Mouse (Mus musculus) testis, adult 2 months (tissue): ENCODE results near the gene Mark1. TPM values are rescaled to one million over a fixed set of nuclear protein-coding genes. Genes with fewer than 3 reads are reported as not detected.

Source experiments
- H3K27ac ChIP-seq: fragments of 200-500 bp; 2 replicates; pipeline ENCODE4 v1.5.1; 2012; ENCODE audit warnings: low read depth, low read length; ENCODE audit not compliant: control insufficient read depth, insufficient read depth
- H3K27me3 ChIP-seq: fragments of 200-500 bp; 2 replicates; pipeline ENCODE4 v1.6.1; 2012; ENCODE audit warnings: mild to moderate bottlenecking, low read length, moderate library complexity; ENCODE audit not compliant: control insufficient read depth, insufficient read depth
- H3K36me3 ChIP-seq: fragments of 200-500 bp; 2 replicates; pipeline ENCODE4 v1.6.1; 2012; ENCODE audit warnings: mild to moderate bottlenecking, low read length; ENCODE audit not compliant: control insufficient read depth, insufficient read depth
- H3K4me1 ChIP-seq: fragments of 200-500 bp; 2 replicates; pipeline ENCODE4 v1.6.1; 2012; ENCODE audit warnings: low read length; ENCODE audit not compliant: control insufficient read depth, insufficient read depth
- H3K4me3 ChIP-seq: fragments of 200-500 bp; 2 replicates; pipeline ENCODE4 v1.5.1; 2012; ENCODE audit warnings: low read depth, mild to moderate bottlenecking, low read length, moderate library complexity, mixed read lengths; ENCODE audit not compliant: control insufficient read depth
- CTCF ChIP-seq: fragments of 200-500 bp; IDR thresholded peaks from 2 replicates; pipeline ENCODE4 v1.5.1; 2012; ENCODE audit warnings: low read depth, mild to moderate bottlenecking, inconsistent platforms, low read length, moderate library complexity; ENCODE audit not compliant: control insufficient read depth, insufficient read depth, insufficient replicate concordance
- POLR2A ChIP-seq: fragments of 200-500 bp; IDR thresholded peaks from 2 replicates; pipeline ENCODE4 v1.6.1; 2012; ENCODE audit warnings: low read depth, mild to moderate bottlenecking, inconsistent platforms, low read length, moderate library complexity; ENCODE audit not compliant: control insufficient read depth
- polyA plus RNA-seq: library from polyadenylated mRNA; depleted of rRNA; stranded (reverse); fragments of >200 nt; gene quantifications from 2 replicates; pipeline ENCODE4 v1.2.3, GENCODE M21; 2012

The Mark1 gene
- polyA plus RNA-seq, 1 experiment = 1.5 TPM

DNA sequence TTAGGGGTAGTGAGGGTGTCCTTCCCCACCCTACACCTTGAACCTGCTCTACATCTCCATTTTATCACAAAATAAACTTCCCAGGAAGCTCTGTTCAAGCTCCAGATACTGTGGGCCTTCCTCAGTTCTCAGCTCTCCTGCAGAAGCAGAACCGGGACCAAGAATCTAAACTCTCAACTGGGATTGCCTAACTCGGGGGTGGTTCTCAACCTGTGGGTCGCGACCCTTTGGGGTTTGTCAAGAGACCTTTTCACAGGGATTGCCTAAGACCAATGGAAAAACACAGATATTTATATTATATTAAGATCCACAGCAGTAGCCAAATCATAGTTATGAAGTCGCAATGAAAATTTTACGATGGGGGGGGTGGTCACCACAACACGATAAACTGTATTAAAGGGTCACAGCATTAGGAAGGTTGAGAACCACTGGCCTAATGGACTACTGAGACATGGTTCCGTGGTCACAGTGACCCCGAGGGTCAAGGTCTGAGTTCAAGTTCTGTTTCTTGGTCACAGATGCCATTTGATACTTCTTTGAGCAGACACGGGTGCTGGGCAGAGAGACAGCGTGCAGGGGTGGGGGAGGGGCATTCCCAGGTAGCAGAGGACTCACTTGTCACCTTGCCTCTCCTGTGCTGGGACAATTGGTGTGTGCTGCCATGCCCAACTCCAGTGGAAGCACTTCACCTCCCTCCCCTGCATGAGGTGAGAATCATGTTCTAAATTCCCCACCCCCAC lies 128.6 kb downstream of the Mark1 start:
- Histone ChIP-seq H3K4me3 (no peak overlapping the region), H3K27ac (no peak overlapping the region), H3K27me3 (no peaks in the 10 kb centered on the region), H3K36me3 (no peaks in the 10 kb centered on the region), H3K4me1 (peaks cover 17% of the 10 kb centered on the region)
- TF ChIP-seq CTCF (no peak), POLR2A (no peak)

DNA sequence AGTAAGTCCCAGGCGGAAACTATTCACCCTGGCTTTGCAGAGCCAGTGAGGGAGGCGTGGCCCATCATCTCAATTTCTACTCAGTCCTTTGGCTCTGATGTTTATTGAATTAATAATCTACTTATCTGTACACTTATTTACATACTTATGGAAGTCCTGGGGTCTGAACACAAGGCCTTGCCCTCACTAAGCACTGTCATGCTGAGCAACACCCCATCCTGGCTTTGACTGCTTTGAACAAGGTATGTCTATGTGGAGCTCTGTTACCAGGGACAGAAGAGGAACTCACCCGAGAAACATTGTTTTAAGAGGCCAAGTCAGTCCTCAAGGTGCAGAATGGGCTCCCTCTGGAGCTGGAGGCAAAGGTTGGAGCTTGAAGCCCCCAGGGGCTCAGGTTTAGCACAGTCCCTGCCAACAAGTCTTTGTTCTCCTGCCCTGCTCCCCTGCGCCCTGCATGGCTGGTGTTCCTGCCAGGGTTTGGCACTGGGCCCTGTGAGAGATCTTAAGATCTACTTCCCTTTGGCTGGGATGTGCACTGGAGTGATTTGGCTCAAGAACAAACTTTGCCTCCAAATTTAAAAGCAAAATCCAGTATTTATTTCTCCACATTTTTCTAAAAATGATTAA lies 129.3 kb downstream of the Mark1 start:
- Histone ChIP-seq H3K27ac (no peak overlapping the region), H3K4me1 (peaks cover 17% of the 10 kb centered on the region), H3K36me3 (no peaks in the 10 kb centered on the region), H3K27me3 (no peaks in the 10 kb centered on the region), H3K4me3 (no peak overlapping the region)
- TF ChIP-seq POLR2A (no peak), CTCF (no peak)

DNA sequence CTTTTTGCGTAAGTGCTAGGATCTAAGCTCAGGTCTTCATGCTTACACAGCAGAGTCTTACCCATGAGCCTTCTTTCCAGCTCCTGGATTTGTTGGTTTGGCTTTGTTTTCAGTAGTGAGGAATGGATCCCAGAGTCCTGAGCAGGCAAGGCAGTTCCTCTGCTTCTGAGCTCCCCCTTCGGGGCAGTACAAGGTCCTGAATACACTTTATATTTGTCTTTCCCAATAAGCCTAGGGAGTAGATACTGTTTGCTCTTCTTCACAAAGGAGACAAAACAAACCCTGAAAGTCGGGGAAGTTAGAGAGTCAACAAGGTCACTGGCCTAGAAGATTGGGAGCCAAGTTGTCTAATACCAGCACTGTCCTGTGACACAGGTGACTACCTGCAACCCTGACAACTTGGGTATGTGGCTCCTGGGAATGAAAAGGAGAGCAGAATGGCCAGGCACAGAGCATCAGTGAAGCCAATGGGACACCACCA lies 131.7 kb downstream of the Mark1 start:
- H3K27me3 ChIP-seq = no peaks in the 10 kb centered on the region
- no peak overlapping the region for H3K4me3 ChIP-seq
- TF ChIP-seq CTCF (no peak), POLR2A (no peak)
- H3K4me1 ChIP-seq = peaks cover 13% of the 10 kb centered on the region
- H3K27ac ChIP-seq = no peak overlapping the region
- H3K36me3 ChIP-seq = no peaks in the 10 kb centered on the region

DNA sequence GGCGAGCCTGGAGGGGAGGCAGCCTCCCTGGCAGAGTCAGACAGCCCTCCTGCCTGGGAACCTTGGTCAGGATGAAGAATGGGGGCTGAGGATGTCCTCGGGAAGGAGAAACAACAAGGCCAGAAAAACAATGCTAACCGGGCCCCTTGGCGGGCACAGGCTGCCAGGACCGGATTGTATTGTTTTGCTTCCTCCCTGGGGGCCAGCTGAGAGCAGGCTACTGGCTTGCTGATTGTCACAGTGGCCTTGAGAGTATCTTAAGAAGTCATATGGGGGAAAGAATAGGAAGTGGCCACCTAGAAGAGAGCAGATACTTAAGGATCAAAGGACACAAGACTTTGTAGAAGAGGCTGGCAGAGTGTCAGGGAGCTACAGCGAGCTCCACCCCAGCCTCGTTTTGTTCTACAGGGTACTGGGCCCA lies 135.0 kb downstream of the Mark1 start:
- Histone ChIP-seq H3K36me3 (no peaks in the 10 kb centered on the region), H3K27me3 (no peaks in the 10 kb centered on the region), H3K4me1 (no peaks in the 10 kb centered on the region), H3K4me3 (no peak overlapping the region), H3K27ac (0 out of 2 replicates have a peak overlapping the region, but pooled peaks have one; percentile 46)
- TF ChIP-seq POLR2A (no peak), CTCF (no peak)

DNA sequence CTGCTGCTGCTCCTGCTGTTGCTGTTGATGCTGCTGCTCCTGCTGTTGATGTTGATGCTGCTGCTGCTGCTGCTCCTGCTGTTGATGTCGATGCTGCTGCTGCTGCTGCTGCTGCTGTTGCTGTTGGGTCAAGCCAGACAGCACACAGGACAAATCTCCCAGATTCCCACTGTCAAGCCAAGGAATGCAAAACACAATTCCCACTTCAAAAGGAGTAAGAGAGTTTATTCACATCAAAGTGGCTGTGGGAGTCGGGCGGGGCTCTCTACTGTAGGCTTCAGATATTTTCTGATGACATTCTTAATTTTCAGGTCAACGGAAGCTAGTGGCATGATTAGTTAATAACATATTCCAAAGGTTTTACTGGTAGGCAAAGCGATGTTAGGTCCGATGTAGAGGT lies 136.7 kb downstream of the Mark1 start:
- Histone ChIP-seq H3K27me3 (no peaks in the 10 kb centered on the region), H3K27ac (no peak overlapping the region), H3K4me3 (no peak overlapping the region), H3K4me1 (no peaks in the 10 kb centered on the region), H3K36me3 (no peaks in the 10 kb centered on the region)
- TF ChIP-seq CTCF (no peak), POLR2A (no peak)

DNA sequence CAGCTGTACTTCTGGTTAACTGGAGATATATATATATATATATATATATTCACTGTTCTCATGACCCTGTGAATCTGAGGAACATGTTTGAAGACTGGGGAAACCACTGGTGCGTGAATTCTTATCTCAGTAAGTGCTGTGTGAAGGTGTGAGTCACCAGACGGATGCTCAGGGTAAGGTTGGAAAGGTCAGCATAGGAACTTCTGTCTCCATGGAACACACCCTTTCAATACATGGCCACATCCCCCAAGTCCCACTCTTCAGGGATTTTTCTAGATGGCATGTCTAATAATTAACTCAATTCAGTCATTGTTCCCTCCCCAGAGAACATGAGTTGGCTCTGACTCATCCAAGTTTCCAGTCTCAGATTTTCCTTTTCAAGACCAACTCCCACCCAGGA lies 137.8 kb downstream of the Mark1 start:
- Histone ChIP-seq H3K4me1 (no peaks in the 10 kb centered on the region), H3K27me3 (no peaks in the 10 kb centered on the region), H3K27ac (no peak overlapping the region), H3K36me3 (no peaks in the 10 kb centered on the region), H3K4me3 (no peak overlapping the region)
- TF ChIP-seq CTCF (no peak), POLR2A (no peak)

DNA sequence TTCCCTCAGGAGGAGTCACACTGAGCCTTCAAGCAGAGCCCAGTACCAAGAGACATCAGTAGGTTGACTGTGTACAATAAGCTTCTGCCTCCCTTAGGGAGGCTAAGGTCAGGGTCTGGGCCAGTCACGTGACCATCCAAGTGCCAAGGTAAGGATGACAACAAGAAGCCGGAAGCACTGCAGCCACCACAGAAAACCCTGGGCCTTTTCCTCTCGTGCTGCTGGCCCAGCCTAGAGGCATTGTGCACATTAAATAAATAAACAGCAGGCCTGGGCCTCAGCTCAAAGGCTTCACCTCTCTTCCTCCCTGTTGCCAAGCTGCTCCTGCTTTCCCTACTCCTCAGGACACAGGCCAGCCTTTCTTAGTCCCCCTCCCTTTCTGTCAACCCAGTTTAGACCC lies 139.1 kb downstream of the Mark1 start:
- no peak for TF ChIP-seq CTCF
- no peak for TF ChIP-seq POLR2A
- Histone ChIP-seq H3K27ac (peak overlapping the region; percentile 24; the same call in 1 of the 2 replicates), H3K4me3 (no peak overlapping the region), H3K4me1 (no peaks in the 10 kb centered on the region), H3K36me3 (no peaks in the 10 kb centered on the region), H3K27me3 (no peaks in the 10 kb centered on the region)
